ENCODE assay signal across 23 mouse cellular contexts in the genomic region with DNA sequence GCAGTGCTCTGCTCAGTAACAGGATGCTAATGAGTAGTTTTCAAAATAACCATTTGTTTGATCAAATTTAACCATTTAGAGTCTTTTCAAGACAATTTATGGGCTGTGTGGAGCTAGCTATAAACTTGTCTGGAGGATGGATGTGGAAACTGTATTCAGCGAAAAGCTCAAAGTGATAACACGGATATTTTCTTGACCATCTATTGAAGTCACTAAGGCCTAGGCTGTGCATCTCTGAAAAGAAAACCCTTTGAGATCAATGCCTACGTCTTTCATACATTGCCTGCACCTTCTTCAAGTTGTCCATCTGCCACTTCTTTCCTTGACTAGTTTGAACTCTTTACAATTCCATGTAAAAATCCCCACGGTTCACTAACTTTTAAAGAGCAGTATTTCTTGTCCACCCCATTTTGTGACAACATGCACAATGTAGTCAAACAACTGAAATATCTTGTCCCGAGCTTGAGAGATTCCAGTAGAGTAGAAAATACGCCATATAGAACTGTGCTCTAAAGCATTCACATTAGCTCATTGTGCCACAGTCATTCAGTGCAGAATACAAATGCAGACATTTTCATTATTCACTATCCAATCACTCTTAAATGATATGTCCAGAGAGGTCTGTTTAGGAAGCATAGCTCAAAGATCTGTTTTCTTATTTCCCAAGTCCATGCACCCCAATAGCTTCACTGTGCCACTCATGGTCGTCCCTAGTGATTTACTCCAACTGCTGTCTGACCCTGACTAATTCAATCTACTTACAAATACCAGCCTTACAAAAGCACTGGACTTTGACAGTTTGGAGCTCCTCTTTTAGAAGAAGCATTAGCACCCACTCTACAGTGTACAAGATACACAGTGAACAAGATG.
"Had no signal": no experiment of that assay in that cellular context is flagged by ENCODE, and none has a peak within 500 bp of the region (broad histone marks: within the 10 kb centered on the region; RNA-seq: fewer than 3 reads in every experiment).

No protein-coding gene starts in this region.

- H3K9me3 ChIP-seq: heart, embryonic 13.5 days; heart, embryonic 15.5 days; intestine, embryonic 15.5 days; limb, embryonic 13.5 days; limb, embryonic 15.5 days had no signal

- H3K4me1 ChIP-seq: heart, embryonic 13.5 days; heart, embryonic 15.5 days; intestine, embryonic 15.5 days; limb, embryonic 13.5 days; limb, embryonic 15.5 days had no signal

- H3K36me3 ChIP-seq: heart, embryonic 13.5 days; heart, embryonic 15.5 days; intestine, embryonic 15.5 days; limb, embryonic 13.5 days; limb, embryonic 15.5 days had no signal

- H3K27me3 ChIP-seq: heart, embryonic 13.5 days; heart, embryonic 15.5 days; intestine, embryonic 15.5 days; limb, embryonic 13.5 days; limb, embryonic 15.5 days had no signal

- H3K27ac ChIP-seq: heart, adult 2 months; heart, embryonic 13.5 days; heart, embryonic 15.5 days; hindbrain, embryonic 14.5 days; intestine, embryonic 15.5 days; layer of hippocampus, adult 2 months; left cerebral cortex, adult 2 months; limb, embryonic 13.5 days; limb, embryonic 15.5 days had no signal

- ATAC-seq: hindbrain, embryonic 16.5 days; inflammation-experienced regulatory T-cells, adult 6 months; intestine, embryonic 15.5 days; intestine, postnatal 0 days had no signal

- DNase-seq: gastrocnemius, postnatal 14 days; gastrocnemius, postnatal 36 days; heart, adult 11 months; heart, adult 2 months; heart, postnatal 14 days; heart, postnatal 36 days; kidney, adult 18-20 months; kidney, adult 8-10 months; kidney, postnatal 10 days; kidney, postnatal 25 days; kidney, postnatal 4 days had no signal

- H3K4me2 ChIP-seq: heart, embryonic 11.5 days; heart, embryonic 13.5 days; heart, embryonic 15.5 days; hindbrain, embryonic 14.5 days; intestine, embryonic 15.5 days; limb, embryonic 13.5 days; limb, embryonic 15.5 days had no signal

- H3K9ac ChIP-seq: heart, embryonic 13.5 days; heart, embryonic 15.5 days; hindbrain, embryonic 14.5 days; intestine, embryonic 15.5 days; limb, embryonic 13.5 days; limb, embryonic 15.5 days had no signal

- H3K4me3 ChIP-seq: heart, adult 2 months; heart, embryonic 13.5 days; heart, embryonic 15.5 days; intestine, embryonic 15.5 days; layer of hippocampus, adult 2 months; left cerebral cortex, adult 2 months; limb, embryonic 13.5 days; limb, embryonic 15.5 days had no signal
